Mouse (Mus musculus) testis, adult 2 months (tissue): Measurements from ENCODE around the gene Ppm1m.

Experiments
- CTCF ChIP-seq: fragments of 200-500 bp; IDR thresholded peaks from 2 replicates; pipeline ENCODE4 v1.5.1; 2012; ENCODE audit warnings: low read depth, mild to moderate bottlenecking, inconsistent platforms, low read length, moderate library complexity; ENCODE audit not compliant: control insufficient read depth, insufficient read depth, insufficient replicate concordance
- POLR2A ChIP-seq: fragments of 200-500 bp; IDR thresholded peaks from 2 replicates; pipeline ENCODE4 v1.6.1; 2012; ENCODE audit warnings: low read depth, mild to moderate bottlenecking, inconsistent platforms, low read length, moderate library complexity; ENCODE audit not compliant: control insufficient read depth

GRCm38 (mm10) chr9:106205713-106206290, 6.3 kb upstream of the Ppm1m start:
- TF ChIP-seq POLR2A (no peak), CTCF (no peak)
